9 mouse cellular contexts compared by ENCODE assay signal in the genomic region with DNA sequence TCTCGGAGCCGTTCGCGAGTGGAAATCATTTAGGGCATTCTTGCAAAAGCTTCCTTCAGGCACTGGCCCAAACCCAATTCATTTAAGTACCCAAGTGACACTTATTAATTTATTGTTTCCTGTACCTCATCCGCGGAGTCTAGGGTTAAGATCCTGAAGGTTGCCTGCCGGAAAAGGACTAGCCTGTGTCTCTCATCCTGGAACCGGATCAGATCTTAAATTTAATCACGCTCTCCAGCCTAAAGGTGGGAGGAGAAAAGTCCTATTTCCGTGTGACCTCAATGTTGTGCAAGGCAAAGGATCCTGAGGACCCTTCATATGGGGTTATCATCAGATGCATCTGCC. TPM values are rescaled to one million over a fixed set of nuclear protein-coding genes. Genes with fewer than 3 reads are reported as not detected.
DNase-seq lines count a peak whose midpoint lies in the region; ATAC-seq and TF ChIP-seq lines count a peak whose summit lies in the region.
"Had no signal": no experiment of that assay in that cellular context is flagged by ENCODE, and none has a peak within 500 bp of the region (broad histone marks: within the 10 kb centered on the region; RNA-seq: fewer than 3 reads in every experiment).

No protein-coding gene starts in this region.

- H3K4me2 ChIP-seq in lung, embryonic 14.5 days, result peak overlapping the region; percentile 78
- peak overlapping the region; percentile 79 for H3K4me2 ChIP-seq in forebrain, embryonic 14.5 days (ENCODE audit: low read length)
- H3K4me2 ChIP-seq in limb, embryonic 12.5 days, result peak overlapping the region; percentile 98
- peak overlapping the region; percentile 98 for H3K4me2 ChIP-seq in stomach, embryonic 14.5 days (replicated peaks; ENCODE audit: low read depth, low read length)

- H3K27ac ChIP-seq in lung, embryonic 14.5 days (ENCODE audit: low read depth), result no peak overlapping the region
- no peak overlapping the region for H3K27ac ChIP-seq in forebrain, embryonic 14.5 days (ENCODE audit: low read depth, low read length)
- H3K27ac ChIP-seq in limb, embryonic 12.5 days, result no peak overlapping the region
- no peak overlapping the region for H3K27ac ChIP-seq in stomach, embryonic 14.5 days (ENCODE audit: low read length)
- H3K27ac ChIP-seq: gastrocnemius, adult 2 months had no signal

- peak overlapping the region; percentile 43 for H3K4me3 ChIP-seq in lung, embryonic 14.5 days (ENCODE audit: low read depth, low read length)
- H3K4me3 ChIP-seq in forebrain, embryonic 14.5 days (ENCODE audit: low read depth, low read length), result peak overlapping the region; percentile 54
- peak overlapping the region; percentile 57 for H3K4me3 ChIP-seq in limb, embryonic 12.5 days (replicated peaks)
- H3K4me3 ChIP-seq in stomach, embryonic 14.5 days (ENCODE audit: low read depth, low read length), result peak overlapping the region; percentile 44

- H3K36me3 ChIP-seq in lung, embryonic 14.5 days (ENCODE audit: insufficient read depth), result no peaks in the 10 kb centered on the region
- H3K36me3 ChIP-seq in forebrain, embryonic 14.5 days (ENCODE audit: control insufficient read depth, insufficient read depth, low read length), result no peaks in the 10 kb centered on the region
- no peaks in the 10 kb centered on the region for H3K36me3 ChIP-seq in limb, embryonic 12.5 days
- H3K36me3 ChIP-seq in stomach, embryonic 14.5 days (ENCODE audit: control insufficient read depth, insufficient read depth, low read length), result no peaks in the 10 kb centered on the region

- no peaks in the 10 kb centered on the region for H3K9me3 ChIP-seq in lung, embryonic 14.5 days (ENCODE audit: low read depth, low read length)
- no peaks in the 10 kb centered on the region for H3K9me3 ChIP-seq in forebrain, embryonic 14.5 days (replicated peaks; ENCODE audit: control insufficient read depth, low read length)
- H3K9me3 ChIP-seq in limb, embryonic 12.5 days, result no peaks in the 10 kb centered on the region
- H3K9me3 ChIP-seq in stomach, embryonic 14.5 days (ENCODE audit: control insufficient read depth, low read depth, low read length), result no peaks in the 10 kb centered on the region

- 4% methylated on average over 10 of the region's 10 CpGs for WGBS in lung, embryonic 14.5 days
- 8% methylated on average over 10 of the region's 10 CpGs for WGBS in forebrain, embryonic 14.5 days
- WGBS in limb, embryonic 12.5 days, result 2% methylated on average over 10 of the region's 10 CpGs
- 3% methylated on average over 10 of the region's 10 CpGs for WGBS in stomach, embryonic 14.5 days

- no peak for DNase-seq in lung, embryonic 14.5 days
- DNase-seq in lung, postnatal 25 days (ENCODE audit: low spot score), result no peak
- DNase-seq in forebrain, embryonic 14.5 days (ENCODE audit: low spot score), result no peak
- no peak for DNase-seq in gastrocnemius, postnatal 4 days (ENCODE audit: low spot score in 2 of 2)
- no peak for DNase-seq in adipocyte (ENCODE audit: low spot score)
- DNase-seq: gastrocnemius, adult 2 months had no signal

- no peak for ATAC-seq in lung, embryonic 14.5 days (ENCODE audit: insufficient read depth)
- ATAC-seq in forebrain, embryonic 14.5 days, result no peak
- 0 out of 2 replicates have a peak, but pooled peaks have one; percentile 1 for ATAC-seq in limb, embryonic 12.5 days (ENCODE audit: insufficient number of reproducible peaks, insufficient read depth, low FRiP score, low TSS enrichment, low read depth)
- no peak for ATAC-seq in stomach, embryonic 14.5 days (ENCODE audit: insufficient number of reproducible peaks, insufficient read depth, low FRiP score, low read depth)

- H3K27me3 ChIP-seq in lung, embryonic 14.5 days (ENCODE audit: insufficient read depth, low read length), result peaks cover 44% of the 10 kb centered on the region
- peaks cover 35% of the 10 kb centered on the region for H3K27me3 ChIP-seq in forebrain, embryonic 14.5 days (replicated peaks; ENCODE audit: control insufficient read depth, insufficient read depth, low read length)
- H3K27me3 ChIP-seq in limb, embryonic 12.5 days, result peaks cover 43% of the 10 kb centered on the region
- H3K27me3 ChIP-seq in stomach, embryonic 14.5 days (ENCODE audit: control insufficient read depth, insufficient read depth, low read length), result peaks cover 30% of the 10 kb centered on the region

- TF ChIP-seq CTCF in lung, embryonic 14.5 days (IDR thresholded peaks at IDR 0.05; ENCODE audit: low read depth), result no peak

- no peaks in the 10 kb centered on the region for H3K4me1 ChIP-seq in lung, embryonic 14.5 days (ENCODE audit: insufficient read depth)
- H3K4me1 ChIP-seq in forebrain, embryonic 14.5 days (ENCODE audit: control insufficient read depth, insufficient read depth, low read length), result 0 out of 2 replicates have a peak, but pooled peaks cover 4% of the 10 kb centered on the region
- H3K4me1 ChIP-seq in limb, embryonic 12.5 days (replicated peaks), result peaks cover 16% of the 10 kb centered on the region
- H3K4me1 ChIP-seq in stomach, embryonic 14.5 days (ENCODE audit: control insufficient read depth, insufficient read depth, low read length), result 0 out of 2 replicates have a peak, but pooled peaks cover 4% of the 10 kb centered on the region

- H3K9ac ChIP-seq in lung, embryonic 14.5 days, result no peak overlapping the region
- peak overlapping the region; percentile 67 for H3K9ac ChIP-seq in forebrain, embryonic 14.5 days (ENCODE audit: low read length)
- H3K9ac ChIP-seq in limb, embryonic 12.5 days (replicated peaks), result no peak overlapping the region
- H3K9ac ChIP-seq in stomach, embryonic 14.5 days (replicated peaks; ENCODE audit: low read depth, low read length), result no peak overlapping the region

RNA-seq across cellular contexts. Expression of a gene that starts 0.2 kb away (rescaled TPM):
- polyA plus RNA-seq in lung, embryonic 14.5 days (2014; fragmentation: Nextera tagmentation; extraction: Ambion mirVana), result not detected in 2 replicates
- 13.3 and 20.3 TPM in 2 replicates for polyA plus RNA-seq in forebrain, embryonic 14.5 days (2014; fragmentation: Nextera tagmentation; extraction: Ambion mirVana)
- polyA plus RNA-seq in limb, embryonic 12.5 days (2016; fragmentation: Nextera tagmentation; extraction: Ambion mirVana), result 0.18 and 0.28 TPM in 2 replicates
- not detected in 2 replicates for polyA plus RNA-seq in stomach, embryonic 14.5 days (2014; fragmentation: Nextera tagmentation; extraction: Ambion mirVana)
- not detected for total RNA-seq in gastrocnemius, postnatal 4 days (2021)
- total RNA-seq: gastrocnemius, adult 2 months had no signal

RNA-seq across cellular contexts. Expression of a gene that starts 29.3 kb away (rescaled TPM):
- not detected in 2 replicates for polyA plus RNA-seq in lung, embryonic 14.5 days (2014; fragmentation: Nextera tagmentation; extraction: Ambion mirVana)
- polyA plus RNA-seq in forebrain, embryonic 14.5 days (2014; fragmentation: Nextera tagmentation; extraction: Ambion mirVana), result not detected in 2 replicates
- not detected in 2 replicates for polyA plus RNA-seq in limb, embryonic 12.5 days (2016; fragmentation: Nextera tagmentation; extraction: Ambion mirVana)
- polyA plus RNA-seq in stomach, embryonic 14.5 days (2014; fragmentation: Nextera tagmentation; extraction: Ambion mirVana), result not detected in 2 replicates
- total RNA-seq in gastrocnemius, postnatal 4 days (2021), result not detected
- total RNA-seq: gastrocnemius, adult 2 months; left cerebral cortex, postnatal 36 days had no signal

RNA-seq across cellular contexts. Expression of a gene that starts 47.8 kb away (rescaled TPM):
- not detected in 2 replicates for polyA plus RNA-seq in lung, embryonic 14.5 days (2014; fragmentation: Nextera tagmentation; extraction: Ambion mirVana)
- polyA plus RNA-seq in forebrain, embryonic 14.5 days (2014; fragmentation: Nextera tagmentation; extraction: Ambion mirVana), result not detected in 2 replicates
- not detected in 2 replicates for polyA plus RNA-seq in limb, embryonic 12.5 days (2016; fragmentation: Nextera tagmentation; extraction: Ambion mirVana)
- not detected in 2 replicates for polyA plus RNA-seq in stomach, embryonic 14.5 days (2014; fragmentation: Nextera tagmentation; extraction: Ambion mirVana)
- total RNA-seq in gastrocnemius, postnatal 4 days (2021), result not detected
- total RNA-seq: gastrocnemius, adult 2 months; left cerebral cortex, postnatal 36 days had no signal

RNA-seq across cellular contexts. Expression of a gene that starts 59.7 kb away (rescaled TPM):
- not detected in 2 replicates for polyA plus RNA-seq in lung, embryonic 14.5 days (2014; fragmentation: Nextera tagmentation; extraction: Ambion mirVana)
- polyA plus RNA-seq in forebrain, embryonic 14.5 days (2014; fragmentation: Nextera tagmentation; extraction: Ambion mirVana), result not detected in 2 replicates
- not detected in 2 replicates for polyA plus RNA-seq in limb, embryonic 12.5 days (2016; fragmentation: Nextera tagmentation; extraction: Ambion mirVana)
- polyA plus RNA-seq in stomach, embryonic 14.5 days (2014; fragmentation: Nextera tagmentation; extraction: Ambion mirVana), result not detected in 2 replicates
- total RNA-seq in gastrocnemius, postnatal 4 days (2021), result not detected
- total RNA-seq: gastrocnemius, adult 2 months; left cerebral cortex, postnatal 36 days had no signal

Comparison
In these comparisons a context has a peak if more than half of its experiments do, and no peak if none do; other contexts are left out.
1. RNA of a gene that starts 0.2 kb away (polyA plus RNA-seq): 13.3 to 20.3 TPM in forebrain, embryonic 14.5 days; 0.18 to 0.28 TPM in limb, embryonic 12.5 days, not detected in lung, embryonic 14.5 days and not detected in stomach, embryonic 14.5 days; every median in the first group is over 10 times any median in the second.
2. Peak in every context shown above with its lines, with median percentiles within 50 percentile points of each other: H3K4me2 ChIP-seq and H3K4me3 ChIP-seq.